Comparison of ENCODE assay signal across 8 mouse cellular contexts in genomic region chr12:33057231-33058048, GRCm38 (mm10). TPM values are rescaled to one million over a fixed set of nuclear protein-coding genes. Genes with fewer than 3 reads are reported as not detected.
DNase-seq lines count a peak whose midpoint lies in the region; ATAC-seq lines count a peak whose summit lies in the region.

No protein-coding gene starts in this region.

- H3K27ac ChIP-seq in intestine, embryonic 15.5 days, result peak overlapping the region; percentile 33; the same call in 1 of the 2 replicates
- no peak overlapping the region for H3K27ac ChIP-seq in liver, embryonic 15.5 days (replicated peaks)
- 0 out of 2 replicates have a peak overlapping the region, but pooled peaks have one; percentile 34 for H3K27ac ChIP-seq in neural tube, embryonic 11.5 days (ENCODE audit: low read depth, low read length)

- H3K4me3 ChIP-seq in intestine, embryonic 15.5 days (replicated peaks), result 0 out of 2 replicates have a peak overlapping the region, but pooled peaks have one; percentile 7
- no peak overlapping the region for H3K4me3 ChIP-seq in liver, embryonic 15.5 days (replicated peaks)
- no peak overlapping the region for H3K4me3 ChIP-seq in neural tube, embryonic 11.5 days (ENCODE audit: low read depth, low read length)

- WGBS in intestine, embryonic 15.5 days, result 9% methylated on average over 19 of the region's 19 CpGs
- 14% methylated on average over 19 of the region's 19 CpGs for WGBS in liver, embryonic 15.5 days (ENCODE audit: insufficient replicate concordance)
- WGBS in neural tube, embryonic 11.5 days, result 12% methylated on average over 19 of the region's 19 CpGs

- intact Hi-C loops in gastrocnemius, postnatal 14 days (cut with DNase I; ENCODE audit: low total_unique reads), result no loop called here

- no peaks in the 10 kb centered on the region for H3K9me3 ChIP-seq in intestine, embryonic 15.5 days
- H3K9me3 ChIP-seq in liver, embryonic 15.5 days (replicated peaks), result no peaks in the 10 kb centered on the region
- H3K9me3 ChIP-seq in neural tube, embryonic 11.5 days (ENCODE audit: control insufficient read depth, low read length), result no peaks in the 10 kb centered on the region

- H3K36me3 ChIP-seq in intestine, embryonic 15.5 days, result no peaks in the 10 kb centered on the region
- H3K36me3 ChIP-seq in liver, embryonic 15.5 days (replicated peaks), result no peaks in the 10 kb centered on the region
- H3K36me3 ChIP-seq in neural tube, embryonic 11.5 days (ENCODE audit: control insufficient read depth, insufficient read depth, low read length), result no peaks in the 10 kb centered on the region

- H3K4me2 ChIP-seq in intestine, embryonic 15.5 days (replicated peaks), result peak overlapping the region; percentile 56
- H3K4me2 ChIP-seq in liver, embryonic 15.5 days, result peak overlapping the region; percentile 40
- H3K4me2 ChIP-seq in neural tube, embryonic 11.5 days (ENCODE audit: low read depth), result peak overlapping the region; percentile 27

- DNase-seq in right cerebral cortex, postnatal 4 days, result peak; percentile 35
- no peak for DNase-seq in right cerebral cortex, postnatal 25 days
- DNase-seq in cerebellum, postnatal 14 days, result peak; percentile 38 to 55
- DNase-seq in gastrocnemius, postnatal 14 days, result peak; percentile 56
- peak; percentile 72 for DNase-seq in neural tube, embryonic 11.5 days (ENCODE audit: low spot score)

- H3K27me3 ChIP-seq in intestine, embryonic 15.5 days (replicated peaks), result no peaks in the 10 kb centered on the region
- no peaks in the 10 kb centered on the region for H3K27me3 ChIP-seq in liver, embryonic 15.5 days
- no peaks in the 10 kb centered on the region for H3K27me3 ChIP-seq in neural tube, embryonic 11.5 days (ENCODE audit: control insufficient read depth, insufficient read depth, low read length)

- ATAC-seq in intestine, embryonic 15.5 days, result peak; percentile 91
- ATAC-seq in liver, embryonic 15.5 days (ENCODE audit: insufficient read depth), result peak; percentile 49
- ATAC-seq in neural tube, embryonic 11.5 days (ENCODE audit: insufficient read depth, low FRiP score, low TSS enrichment), result peak; percentile 84
- no peak for ATAC-seq in erythroblast, adult 5-6 weeks (replicated peaks; ENCODE audit: low FRiP score, poor library complexity, severe bottlenecking)

- H3K4me1 ChIP-seq in intestine, embryonic 15.5 days (replicated peaks), result peaks cover 23% of the 10 kb centered on the region
- H3K4me1 ChIP-seq in liver, embryonic 15.5 days (replicated peaks), result no peaks in the 10 kb centered on the region; the same call in 1 of the 2 replicates
- H3K4me1 ChIP-seq in neural tube, embryonic 11.5 days (ENCODE audit: control insufficient read depth, insufficient read depth, low read length), result peaks cover 12% of the 10 kb centered on the region

- H3K9ac ChIP-seq in intestine, embryonic 15.5 days, result no peak overlapping the region
- H3K9ac ChIP-seq in liver, embryonic 15.5 days, result no peak overlapping the region
- H3K9ac ChIP-seq in neural tube, embryonic 11.5 days (ENCODE audit: low read length), result peak overlapping the region; percentile 5

RNA-seq across cellular contexts. Expression of gene Cdhr3, which starts 35.2 kb away (rescaled TPM):
- total RNA-seq in gastrocnemius, postnatal 14 days (2021), result 1 to 10 TPM; 1.6 to 2.5 TPM
- not detected in 2 replicates for polyA plus RNA-seq in intestine, embryonic 15.5 days (2015; fragmentation: Nextera tagmentation; extraction: Ambion mirVana)
- polyA plus RNA-seq in liver, embryonic 15.5 days (2015; fragmentation: Nextera tagmentation; extraction: Ambion mirVana), result 0.06 TPM in 1 of 2 replicates, not detected in the other
- polyA plus RNA-seq in neural tube, embryonic 11.5 days (2014; fragmentation: Nextera tagmentation; extraction: Ambion mirVana), result 0.17 TPM in 1 of 2 replicates, not detected in the other
- total RNA-seq in erythroblast, adult 5-6 weeks (2015; ENCODE audit: low replicate concordance), result not detected in 2 replicates
- total RNA-seq in erythroblast, adult 5-6 weeks (2017; ENCODE audit: low replicate concordance), result 1.5 TPM in 1 of 2 replicates, not detected in the other
